Mouse (Mus musculus): ENCODE data around the gene Dmrtc1c1. TPM values are rescaled to one million over a fixed set of nuclear protein-coding genes. Genes with fewer than 3 reads are reported as not detected.
"Not testable (repeated sequence)": the region's sequence is repeated elsewhere in the genome, so short reads cannot be mapped to it uniquely, and the experiment has no call there.

Gene Dmrtc1c1
- polyA plus RNA-seq (2015; fragmentation: Nextera tagmentation; extraction: Ambion mirVana), result not detected in 2 replicates

DNA sequence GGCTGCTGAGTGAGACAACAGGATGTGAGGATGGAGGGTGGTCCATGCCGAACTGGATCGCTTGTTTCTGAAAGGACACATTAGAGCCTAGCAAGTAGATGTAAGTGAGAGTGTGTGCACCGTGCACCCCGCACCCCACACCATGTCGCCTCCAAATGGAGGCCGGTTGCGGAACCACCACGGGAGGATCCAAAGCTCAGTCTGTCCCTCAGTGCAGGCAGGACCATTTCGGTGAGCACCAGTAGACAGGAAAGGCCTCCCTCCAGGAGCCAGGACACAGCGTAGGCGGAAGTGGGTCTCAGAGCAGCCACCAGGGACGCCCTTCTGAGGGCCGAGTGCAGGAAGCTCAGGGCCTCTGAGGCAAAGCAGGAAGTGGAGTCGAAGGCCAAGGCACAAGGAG lies at the start of gene Dmrtc1c1:
Gene Dmrtc1c1, plus strand, starts transcription at position 301 of the 400 bp plus-strand sequence.
- WGBS, result 90% methylated on average over 2 of the region's 14 CpGs
- H3K36me3 ChIP-seq; ATAC-seq (ENCODE audit: insufficient read depth, low FRiP score, low read depth); H3K27me3 ChIP-seq (replicated peaks); H3K9ac ChIP-seq; H3K9me3 ChIP-seq; H3K4me1 ChIP-seq; H3K27ac ChIP-seq; H3K4me3 ChIP-seq (replicated peaks); H3K4me2 ChIP-seq: not testable (repeated sequence)

DNA sequence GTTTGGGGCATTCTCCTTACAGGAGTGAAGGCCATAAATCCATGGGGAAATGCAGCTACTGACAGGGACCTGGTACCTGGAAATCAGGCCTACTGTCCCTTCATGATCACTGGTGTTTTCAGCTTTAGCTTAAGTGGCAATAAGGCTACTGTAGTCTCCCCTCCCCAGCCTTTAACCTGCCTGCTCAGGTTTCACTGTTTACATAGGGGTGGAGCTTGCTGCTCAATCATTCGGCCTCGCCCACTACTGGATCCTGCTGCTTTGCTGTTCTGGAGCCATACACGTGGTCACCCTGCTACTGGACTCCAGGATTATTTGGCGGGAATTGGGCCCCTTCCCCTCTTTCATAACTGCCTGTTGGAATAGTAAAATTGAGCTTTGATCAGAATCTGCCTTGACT lies 36.9 kb upstream of the Dmrtc1c1 start:
- no peak overlapping the region for H3K4me3 ChIP-seq (replicated peaks)
- no peaks in the 10 kb centered on the region for H3K9me3 ChIP-seq
- H3K36me3 ChIP-seq, result no peaks in the 10 kb centered on the region
- H3K4me2 ChIP-seq, result no peak overlapping the region
- no peaks in the 10 kb centered on the region for H3K4me1 ChIP-seq
- H3K9ac ChIP-seq, result no peak overlapping the region
- no peaks in the 10 kb centered on the region for H3K27me3 ChIP-seq (replicated peaks)
- H3K27ac ChIP-seq, result no peak overlapping the region
- 32% methylated on average over 4 of the region's 4 CpGs for WGBS
- ATAC-seq (ENCODE audit: insufficient read depth, low FRiP score, low read depth), result no peak

DNA sequence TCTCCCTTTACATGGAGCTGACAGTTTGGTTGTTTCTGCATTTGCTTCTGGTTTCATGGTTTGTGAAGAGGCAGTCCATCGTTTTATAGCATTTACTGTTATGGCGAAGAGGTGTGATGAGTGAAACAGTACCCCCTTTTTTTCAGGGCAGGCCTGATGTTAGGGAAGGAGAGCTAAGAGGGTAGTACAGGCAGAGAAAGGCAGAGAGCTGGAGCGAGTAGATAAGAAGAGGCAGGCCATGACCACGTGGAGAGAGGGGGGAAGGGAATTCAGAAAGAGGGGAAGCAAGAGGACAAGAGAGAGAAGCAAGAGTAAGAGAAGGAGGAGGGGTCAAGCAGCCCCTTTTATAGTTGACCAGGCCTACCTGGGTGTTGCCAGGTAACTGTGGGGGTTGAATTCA lies 9.5 kb downstream of the Dmrtc1c1 start:
- no peak overlapping the region for H3K4me2 ChIP-seq
- no peak overlapping the region for H3K9ac ChIP-seq
- H3K9me3 ChIP-seq, result no peaks in the 10 kb centered on the region
- no peaks in the 10 kb centered on the region for H3K36me3 ChIP-seq
- H3K27ac ChIP-seq, result no peak overlapping the region
- no peak overlapping the region for H3K4me3 ChIP-seq (replicated peaks)
- WGBS, result 51% methylated on average over 4 of the region's 4 CpGs
- ATAC-seq (ENCODE audit: insufficient read depth, low FRiP score, low read depth), result no peak
- no peaks in the 10 kb centered on the region for H3K27me3 ChIP-seq (replicated peaks)
- no peaks in the 10 kb centered on the region for H3K4me1 ChIP-seq

DNA sequence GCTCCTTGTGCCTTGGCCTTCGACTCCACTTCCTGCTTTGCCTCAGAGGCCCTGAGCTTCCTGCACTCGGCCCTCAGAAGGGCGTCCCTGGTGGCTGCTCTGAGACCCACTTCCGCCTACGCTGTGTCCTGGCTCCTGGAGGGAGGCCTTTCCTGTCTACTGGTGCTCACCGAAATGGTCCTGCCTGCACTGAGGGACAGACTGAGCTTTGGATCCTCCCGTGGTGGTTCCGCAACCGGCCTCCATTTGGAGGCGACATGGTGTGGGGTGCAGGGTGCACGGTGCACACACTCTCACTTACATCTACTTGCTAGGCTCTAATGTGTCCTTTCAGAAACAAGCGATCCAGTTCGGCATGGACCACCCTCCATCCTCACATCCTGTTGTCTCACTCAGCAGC lies 51.8 kb downstream of the Dmrtc1c1 start, which contains the start of gene Dmrtc1c2:
Gene Dmrtc1c2, minus strand, starts transcription at position 101 of the 400 bp plus-strand sequence.
- H3K27ac ChIP-seq; ATAC-seq (ENCODE audit: insufficient read depth, low FRiP score, low read depth); H3K36me3 ChIP-seq; H3K27me3 ChIP-seq (replicated peaks); H3K4me2 ChIP-seq; H3K9ac ChIP-seq; H3K9me3 ChIP-seq; H3K4me1 ChIP-seq; H3K4me3 ChIP-seq (replicated peaks): not testable (repeated sequence)
- 100% methylated on average over 2 of the region's 13 CpGs for WGBS

Other genes starting within 250 kb of the Dmrtc1c1 start
- 6.2 and 6.7 TPM in 2 replicates for gene Phka1, start 158.7 kb upstream of the Dmrtc1c1 start, polyA plus RNA-seq (2015; fragmentation: Nextera tagmentation; extraction: Ambion mirVana)
- gene Gm3880, start 116.0 kb upstream of the Dmrtc1c1 start, polyA plus RNA-seq (2015; fragmentation: Nextera tagmentation; extraction: Ambion mirVana), result not detected in 2 replicates
- not detected in 2 replicates for gene Gm9112, start 95.3 kb upstream of the Dmrtc1c1 start, polyA plus RNA-seq (2015; fragmentation: Nextera tagmentation; extraction: Ambion mirVana)
- gene Dmrtc1b, start 95.1 kb upstream of the Dmrtc1c1 start, polyA plus RNA-seq (2015; fragmentation: Nextera tagmentation; extraction: Ambion mirVana), result not detected in 2 replicates
- gene Dmrtc1c2, start 51.7 kb downstream of the Dmrtc1c1 start, polyA plus RNA-seq (2015; fragmentation: Nextera tagmentation; extraction: Ambion mirVana), result not detected in 2 replicates
- gene 1700031F05Rik, start 65.0 kb downstream of the Dmrtc1c1 start, polyA plus RNA-seq (2015; fragmentation: Nextera tagmentation; extraction: Ambion mirVana), result not detected in 2 replicates
- gene Dmrtc1a, start 105.7 kb downstream of the Dmrtc1c1 start, polyA plus RNA-seq (2015; fragmentation: Nextera tagmentation; extraction: Ambion mirVana), result 1.3 and 1.5 TPM in 2 replicates
- not detected in 2 replicates for gene 1700011M02Rik, start 105.9 kb downstream of the Dmrtc1c1 start, polyA plus RNA-seq (2015; fragmentation: Nextera tagmentation; extraction: Ambion mirVana)
- gene 1700018G05Rik, start 125.4 kb downstream of the Dmrtc1c1 start, polyA plus RNA-seq (2015; fragmentation: Nextera tagmentation; extraction: Ambion mirVana), result not detected in 2 replicates